Mouse (Mus musculus): ENCODE data around the gene Eno4. TPM values are rescaled to one million over a fixed set of nuclear protein-coding genes. Genes with fewer than 3 reads are reported as not detected.
"Not testable (repeated sequence)": the region's sequence is repeated elsewhere in the genome, so short reads cannot be mapped to it uniquely, and the experiment has no call there.

The Eno4 gene
- 0.28 and 0.31 TPM in 2 replicates for polyA plus RNA-seq (2012; rRNA removed)
- polyA plus RNA-seq (2014; fragmentation: Nextera tagmentation; extraction: Ambion mirVana): 0.17 and 0.19 TPM in 2 replicates

- H3K36me3 ChIP-seq (ENCODE audit: control insufficient read depth, insufficient read depth, low read length): no peaks in the 10 kb centered on the region
- DNase-seq (ENCODE audit: low spot score) (peak; percentile 97), ATAC-seq (ENCODE audit: low FRiP score, low read depth) (peak; percentile 96)
- peak; percentile 89; the same call in 1 of the 2 replicates for TF ChIP-seq POLR2A (IDR thresholded peaks at IDR 0.05; ENCODE audit: borderline replicate concordance, extremely low read depth, insufficient read depth, insufficient read length)
- H3K4me1 ChIP-seq (ENCODE audit: control insufficient read depth, insufficient read depth, low read length): peaks cover 9% of the 10 kb centered on the region; the same call in 1 of the 2 replicates
- H3K4me2 ChIP-seq (replicated peaks; ENCODE audit: low read depth, low read length, severe bottlenecking): peak within 1 kb of the TSS; percentile 90
- peak within 1 kb of the TSS; percentile 58 for H3K4me3 ChIP-seq (replicated peaks; ENCODE audit: low read length)
- 4% methylated on average over 65 of the region's 65 CpGs for WGBS
- no peaks in the 10 kb centered on the region for H3K9me3 ChIP-seq (ENCODE audit: control insufficient read depth, low read length)
- H3K27ac ChIP-seq (replicated peaks; ENCODE audit: low read depth, low read length): peak within 1 kb of the TSS; percentile 71
- no peaks in the 10 kb centered on the region for H3K27me3 ChIP-seq (ENCODE audit: control insufficient read depth, insufficient read depth, low read length)
- peak within 1 kb of the TSS; percentile 77 for H3K9ac ChIP-seq (ENCODE audit: low read depth, low read length, severe bottlenecking)
These were observed at the start of gene Eno4, which contains the start of gene Hspa12a for GRCm38 (mm10) chr19:58942841-58943828. Eno4 (plus strand) TSS chr19:58943425. Hspa12a (minus strand) TSS chr19:58943654.

GRCm38 (mm10) chr19:58896216-58896615 is 47.0 kb upstream of the Eno4 start:
- Histone ChIP-seq H3K36me3 (ENCODE audit: control insufficient read depth, insufficient read depth, low read length) (no peaks in the 10 kb centered on the region), H3K9ac (ENCODE audit: low read depth, low read length, severe bottlenecking) (no peak overlapping the region), H3K4me1 (ENCODE audit: control insufficient read depth, insufficient read depth, low read length) (no peaks in the 10 kb centered on the region), H3K27me3 (ENCODE audit: control insufficient read depth, insufficient read depth, low read length) (no peaks in the 10 kb centered on the region), H3K27ac (replicated peaks; ENCODE audit: low read depth, low read length) (no peak overlapping the region), H3K4me3 (replicated peaks; ENCODE audit: low read length) (no peak overlapping the region), H3K4me2 (replicated peaks; ENCODE audit: low read depth, low read length, severe bottlenecking) (no peak overlapping the region), H3K9me3 (ENCODE audit: control insufficient read depth, low read length) (0 out of 2 replicates have a peak, but pooled peaks cover 4% of the 10 kb centered on the region)
- DNase-seq (ENCODE audit: low spot score) (no peak), ATAC-seq (ENCODE audit: low FRiP score, low read depth) (no peak)
- TF ChIP-seq POLR2A (IDR thresholded peaks at IDR 0.05; ENCODE audit: borderline replicate concordance, extremely low read depth, insufficient read depth, insufficient read length): no peak
- 57% methylated on average over 3 of the region's 3 CpGs for WGBS

DNA sequence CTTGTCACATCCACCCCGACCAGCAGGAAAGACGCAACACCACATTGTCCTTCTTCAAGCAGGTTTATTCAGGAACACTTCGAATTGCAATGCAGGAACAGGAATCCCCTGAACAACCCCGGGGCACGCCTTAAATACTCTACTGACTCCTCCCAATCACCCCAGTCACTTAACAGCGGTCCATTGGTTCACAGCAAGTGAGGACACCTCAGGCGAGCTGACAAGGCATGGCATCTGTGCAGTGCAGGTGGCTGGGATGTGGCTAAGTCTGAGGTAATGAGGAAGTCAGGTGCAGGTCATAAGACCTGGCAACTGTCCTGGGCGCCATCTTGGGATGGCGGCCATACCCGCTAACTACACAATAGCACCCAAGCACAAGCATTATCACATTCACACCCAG is 42.8 kb upstream of the Eno4 start:
- not testable (repeated sequence) for H3K9me3 ChIP-seq (ENCODE audit: control insufficient read depth, low read length); H3K4me3 ChIP-seq (replicated peaks; ENCODE audit: low read length); H3K36me3 ChIP-seq (ENCODE audit: control insufficient read depth, insufficient read depth, low read length); H3K27me3 ChIP-seq (ENCODE audit: control insufficient read depth, insufficient read depth, low read length); H3K4me2 ChIP-seq (replicated peaks; ENCODE audit: low read depth, low read length, severe bottlenecking); H3K9ac ChIP-seq (ENCODE audit: low read depth, low read length, severe bottlenecking); H3K27ac ChIP-seq (replicated peaks; ENCODE audit: low read depth, low read length); ATAC-seq (ENCODE audit: low FRiP score, low read depth); H3K4me1 ChIP-seq (ENCODE audit: control insufficient read depth, insufficient read depth, low read length); DNase-seq (ENCODE audit: low spot score)
- 88% methylated on average over 10 of the region's 10 CpGs for WGBS

DNA sequence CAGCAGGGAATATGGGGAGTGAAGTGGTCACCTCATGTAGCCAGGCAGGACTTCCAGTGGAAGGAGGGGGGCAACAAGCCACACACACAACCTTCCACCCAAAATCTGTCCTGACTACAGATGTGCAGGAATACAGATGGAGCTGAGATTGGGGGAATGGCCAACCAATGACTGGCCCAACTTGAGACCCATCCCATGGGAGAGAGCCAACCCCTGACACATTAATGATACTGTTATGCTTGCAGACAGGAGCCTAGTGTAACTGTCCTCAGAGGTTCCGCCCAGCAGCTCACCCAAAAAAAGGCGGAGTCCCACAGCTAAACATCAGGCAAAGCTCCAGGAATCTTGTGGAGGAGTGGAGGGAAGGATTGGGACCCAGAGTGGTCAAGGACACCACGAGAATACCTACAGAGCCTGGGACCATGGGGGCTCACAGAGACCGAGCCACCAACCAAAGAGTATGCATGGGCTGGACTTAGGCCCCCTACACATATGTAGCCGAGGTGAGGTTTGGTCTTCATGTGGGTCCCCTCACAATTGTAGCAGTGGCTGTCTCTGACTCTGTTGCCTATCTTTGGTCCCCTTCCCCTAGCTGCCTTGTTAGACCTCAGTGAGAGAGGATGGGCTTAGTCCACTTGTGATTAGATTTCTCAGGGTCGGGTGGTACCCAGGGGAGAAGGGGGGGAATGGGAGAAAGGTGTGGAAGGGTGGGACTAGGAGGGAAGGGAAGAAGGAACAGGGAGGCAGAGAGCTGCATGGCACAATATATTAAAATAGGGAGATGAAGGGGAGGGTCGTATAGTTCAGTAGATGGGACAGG is 39.9 kb upstream of the Eno4 start:
- no peak overlapping the region for H3K27ac ChIP-seq (replicated peaks; ENCODE audit: low read depth, low read length)
- no peaks in the 10 kb centered on the region for H3K36me3 ChIP-seq (ENCODE audit: control insufficient read depth, insufficient read depth, low read length)
- 66% methylated on average over 7 of the region's 7 CpGs for WGBS
- DNase-seq (ENCODE audit: low spot score) (no peak), ATAC-seq (ENCODE audit: low FRiP score, low read depth) (no peak)
- no peaks in the 10 kb centered on the region for H3K9me3 ChIP-seq (ENCODE audit: control insufficient read depth, low read length)
- TF ChIP-seq POLR2A (IDR thresholded peaks at IDR 0.05; ENCODE audit: borderline replicate concordance, extremely low read depth, insufficient read depth, insufficient read length): no peak
- no peaks in the 10 kb centered on the region for H3K27me3 ChIP-seq (ENCODE audit: control insufficient read depth, insufficient read depth, low read length)
- H3K4me1 ChIP-seq (ENCODE audit: control insufficient read depth, insufficient read depth, low read length): no peaks in the 10 kb centered on the region
- 0 out of 2 replicates have a peak overlapping the region, but pooled peaks have one; percentile 25 for H3K4me3 ChIP-seq (replicated peaks; ENCODE audit: low read length)
- no peak overlapping the region; the same call in 1 of the 2 replicates for H3K9ac ChIP-seq (ENCODE audit: low read depth, low read length, severe bottlenecking)
- H3K4me2 ChIP-seq (replicated peaks; ENCODE audit: low read depth, low read length, severe bottlenecking): peak overlapping the region; percentile 52; the same call in 1 of the 2 replicates

- no peaks in the 10 kb centered on the region for H3K27me3 ChIP-seq (ENCODE audit: control insufficient read depth, insufficient read depth, low read length)
- whole genome bisulfite sequencing: under 1% methylated on average over 11 of the region's 11 CpGs
- no peaks in the 10 kb centered on the region for H3K4me1 ChIP-seq (ENCODE audit: control insufficient read depth, insufficient read depth, low read length)
- H3K27ac ChIP-seq (replicated peaks; ENCODE audit: low read depth, low read length): no peak overlapping the region
- DNase-seq (ENCODE audit: low spot score): peak; percentile 84
- peak; percentile 37; the same call in 1 of the 2 replicates for TF ChIP-seq POLR2A (IDR thresholded peaks at IDR 0.05; ENCODE audit: borderline replicate concordance, extremely low read depth, insufficient read depth, insufficient read length)
- no peaks in the 10 kb centered on the region for H3K9me3 ChIP-seq (ENCODE audit: control insufficient read depth, low read length)
- ATAC-seq (ENCODE audit: low FRiP score, low read depth): peak; percentile 47
- no peaks in the 10 kb centered on the region for H3K36me3 ChIP-seq (ENCODE audit: control insufficient read depth, insufficient read depth, low read length)
- peak overlapping the region; percentile 25 for H3K4me3 ChIP-seq (replicated peaks; ENCODE audit: low read length)
- peak overlapping the region; percentile 52 for H3K4me2 ChIP-seq (replicated peaks; ENCODE audit: low read depth, low read length, severe bottlenecking)
- H3K9ac ChIP-seq (ENCODE audit: low read depth, low read length, severe bottlenecking): peak overlapping the region; percentile 18; the same call in 1 of the 2 replicates
These were observed 39.3 kb upstream of the Eno4 start for GRCm38 (mm10) chr19:58903899-58904327.

Measured in limb, embryonic 14.5 days (tissue).